Mouse (Mus musculus) layer of hippocampus, postnatal 10 days (tissue): Measurements from ENCODE around the gene Gm20388. TPM values are rescaled to one million over a fixed set of nuclear protein-coding genes. Genes with fewer than 3 reads are reported as not detected.

Source experiments
- DNase-seq, 2 experiments: peaks; one replicate each; pipeline ENCODE4 v3.0.0; 2021; ENCODE audit warnings: low spot score in 2 of 2
- long read RNA-seq: library from polyadenylated mRNA; stranded (forward); transcript quantifications from one replicate; pipeline ENCODE4 v2.0.0, GENCODE M21; 2023
- total RNA-seq, 2 experiments: library from RNA; stranded (reverse); gene quantifications; 2 replicates each; pipeline ENCODE4 v1.2.3; 2021

The Gm20388 gene
- not detected for total RNA-seq
- long read RNA-seq, partial matches to known transcripts, result 3 of 157 reads
- long read RNA-seq, other reads (novel, unspliced or antisense), result 154 of 157 reads

DNA sequence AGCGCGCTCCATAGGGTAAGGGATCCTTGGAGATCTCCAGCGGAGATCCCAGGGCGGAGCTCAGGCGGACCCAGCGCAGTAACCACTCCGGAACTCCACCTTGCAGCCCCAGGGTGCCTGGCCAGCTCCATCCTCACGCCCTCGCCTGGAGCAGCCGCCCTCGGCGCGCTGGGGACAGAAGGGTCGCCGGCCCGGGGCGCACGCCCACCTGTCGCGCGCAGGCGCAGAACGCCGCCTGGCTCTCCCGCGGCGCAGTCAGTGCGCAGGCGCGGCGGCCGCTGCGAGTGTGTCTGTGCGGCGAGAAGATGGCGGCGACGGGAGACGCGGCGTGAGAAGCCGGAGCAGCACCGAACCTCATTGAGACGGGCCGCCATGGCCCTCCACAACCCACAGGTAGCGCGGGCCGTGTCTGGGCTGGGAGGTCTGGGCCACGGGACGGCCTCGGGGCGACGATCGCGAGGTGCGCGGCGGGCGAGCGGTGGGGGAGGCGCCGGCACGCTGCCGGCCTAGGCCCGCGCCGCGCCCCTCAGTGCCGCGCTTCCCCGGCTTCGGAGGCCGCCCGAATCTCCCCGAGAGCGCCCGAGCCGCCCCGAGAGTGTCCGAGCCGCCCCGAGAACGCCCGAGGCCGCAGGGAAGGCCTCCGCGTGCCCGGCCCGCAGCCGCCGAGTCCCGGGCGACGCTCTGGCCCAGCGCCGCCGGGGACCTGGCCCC is at the start of gene Gm20388:
Gene Gm20388 (plus strand): TSS at position 295 of the 711 bp plus-strand sequence.
- peak; percentile 96 to 98 for DNase-seq

DNA sequence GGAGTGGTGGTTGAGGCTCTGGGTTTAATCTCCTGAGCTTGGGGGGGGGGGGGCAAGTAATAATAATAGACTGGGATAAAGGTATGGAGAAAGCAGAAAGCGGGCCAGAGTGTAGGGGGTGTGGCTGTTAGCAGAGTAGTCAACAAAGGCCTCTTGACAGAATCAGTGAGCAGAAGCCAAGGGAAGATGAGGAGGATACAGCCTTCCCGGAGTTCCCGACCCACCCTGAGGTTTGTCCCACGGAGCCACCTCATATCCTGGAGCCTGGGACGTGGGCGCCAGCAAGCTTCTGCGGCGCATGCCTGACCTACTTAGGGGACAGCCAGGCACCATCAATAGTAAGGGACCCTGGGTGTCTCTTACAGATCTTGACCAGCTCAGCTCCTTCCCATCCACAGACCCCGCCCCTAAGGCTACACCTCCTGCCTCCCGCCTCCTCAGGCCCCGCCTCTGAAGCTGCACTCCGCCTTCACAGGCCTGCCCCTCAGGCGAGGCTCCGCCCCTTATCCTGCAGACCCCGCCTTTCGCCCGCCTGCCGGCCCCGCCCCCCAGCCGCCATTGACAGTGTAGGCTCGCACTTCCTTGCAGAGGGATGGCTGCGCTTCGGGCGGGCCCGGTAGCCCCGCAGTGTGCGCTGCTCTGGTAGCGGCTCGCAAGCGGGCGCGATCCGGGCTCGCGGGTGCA is 48.8 kb upstream of the Gm20388 start, which contains the start of gene Klhl36:
Gene Klhl36 (plus strand): TSS at position 561 of the 684 bp plus-strand sequence.
- DNase-seq, result peak; percentile 96 to 98

DNA sequence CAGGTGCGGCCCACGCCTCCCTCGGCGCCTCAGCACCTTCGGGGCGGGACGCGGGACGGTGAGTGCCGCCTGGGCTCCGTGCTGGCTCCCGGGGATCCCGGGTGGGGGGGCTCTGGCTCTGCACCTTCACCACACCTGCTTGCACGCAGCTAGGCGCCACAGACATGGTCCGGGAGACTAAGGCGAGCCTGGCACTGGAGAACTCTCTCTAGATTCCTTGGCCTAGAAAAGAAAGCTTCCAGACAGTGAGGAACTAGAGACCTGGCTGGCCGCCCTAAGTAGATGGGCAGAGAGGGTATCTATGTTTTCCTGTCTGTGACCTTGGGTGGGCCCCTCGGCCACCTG is 48.3 kb upstream of the Gm20388 start:
- DNase-seq, result no peak

GRCm38 (mm10) chr8:119862749-119863148 is 47.9 kb upstream of the Gm20388 start:
- no peak for DNase-seq

DNA sequence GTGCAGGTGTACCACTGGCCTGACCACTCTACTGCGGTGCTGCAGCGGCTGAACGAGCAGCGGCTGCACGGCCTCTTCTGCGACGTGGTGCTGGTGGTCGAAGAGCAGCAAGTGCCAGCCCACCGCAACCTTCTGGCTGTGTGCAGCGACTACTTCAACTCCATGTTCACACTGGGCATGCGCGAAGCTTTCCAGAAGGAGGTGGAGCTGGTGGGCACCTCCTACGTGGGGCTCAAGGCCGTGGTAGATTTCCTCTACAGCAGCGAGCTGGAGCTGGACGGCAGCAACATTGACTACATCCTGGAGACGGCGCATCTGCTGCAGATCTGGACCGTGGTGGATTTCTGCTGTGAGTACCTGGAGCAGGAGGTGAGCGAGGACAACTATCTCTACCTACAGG is 41.0 kb upstream of the Gm20388 start:
- DNase-seq, result no peak

DNA sequence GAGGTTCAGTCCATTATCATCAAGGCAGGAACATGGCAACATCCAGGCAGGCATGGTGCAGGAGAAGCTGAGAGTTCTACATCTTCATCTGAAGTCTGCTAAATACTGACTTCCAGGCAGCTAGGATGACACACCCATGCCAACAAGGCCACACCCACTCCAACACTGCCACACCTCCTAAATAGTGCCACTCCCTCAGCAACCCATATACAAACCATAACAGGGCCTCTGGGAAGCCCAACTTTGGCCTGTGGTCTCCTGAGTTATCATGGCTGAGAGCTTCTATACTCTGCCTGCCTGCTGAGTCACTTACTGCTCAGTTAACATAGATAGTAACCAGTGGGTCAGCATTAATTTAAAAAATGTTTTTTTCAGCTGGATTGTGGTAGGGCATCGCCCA is 37.5 kb upstream of the Gm20388 start:
- no peak for DNase-seq

DNA sequence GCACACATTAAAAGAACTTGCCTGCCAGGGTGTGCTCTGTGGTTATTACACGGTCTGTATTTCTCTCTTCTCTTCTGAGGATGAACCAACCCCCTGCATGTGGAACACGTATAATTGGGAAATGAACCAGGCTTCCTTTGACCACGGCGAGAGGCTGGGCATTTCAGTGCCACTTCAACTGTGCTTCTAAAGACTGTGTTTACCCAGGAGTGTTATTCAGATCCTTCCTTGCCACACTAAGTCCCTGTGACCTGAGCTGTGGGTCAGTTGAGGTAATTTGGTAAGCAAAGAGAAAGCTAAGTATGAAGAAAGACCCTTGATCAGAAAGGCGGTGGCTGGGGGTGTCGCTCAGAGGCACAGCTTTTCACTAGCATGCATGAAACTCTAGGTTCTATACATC is 29.3 kb upstream of the Gm20388 start:
- no peak for DNase-seq

GRCm38 (mm10) chr8:119881917-119882316 is 28.7 kb upstream of the Gm20388 start:
- no peak for DNase-seq

DNA sequence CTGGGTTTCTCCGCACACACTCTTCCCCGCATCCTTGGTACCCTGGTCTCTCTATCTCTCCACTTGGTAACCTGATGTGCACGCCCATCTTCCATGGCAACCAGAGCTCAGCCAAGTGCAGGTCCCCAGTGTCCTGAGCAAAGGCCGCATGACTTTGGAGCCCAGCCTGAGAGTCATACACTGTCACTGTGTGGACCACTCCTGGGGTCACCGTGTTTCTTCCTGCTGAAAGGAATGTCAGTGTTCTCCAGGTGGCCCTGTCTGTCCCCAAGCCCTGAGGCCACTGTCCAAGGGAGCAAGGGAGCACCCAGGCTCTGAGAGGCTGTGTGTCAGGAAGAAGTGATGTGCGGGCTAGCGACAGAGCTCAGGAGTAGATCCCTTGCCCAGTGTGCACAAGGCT is 27.4 kb upstream of the Gm20388 start:
- no peak for DNase-seq

- peak; percentile 10 to 27 for DNase-seq
These were observed 25.0 kb upstream of the Gm20388 start for GRCm38 (mm10) chr8:119885612-119886011.

- DNase-seq, result peak; percentile 32 to 42
These were observed 23.5 kb upstream of the Gm20388 start for GRCm38 (mm10) chr8:119887130-119887529.

DNA sequence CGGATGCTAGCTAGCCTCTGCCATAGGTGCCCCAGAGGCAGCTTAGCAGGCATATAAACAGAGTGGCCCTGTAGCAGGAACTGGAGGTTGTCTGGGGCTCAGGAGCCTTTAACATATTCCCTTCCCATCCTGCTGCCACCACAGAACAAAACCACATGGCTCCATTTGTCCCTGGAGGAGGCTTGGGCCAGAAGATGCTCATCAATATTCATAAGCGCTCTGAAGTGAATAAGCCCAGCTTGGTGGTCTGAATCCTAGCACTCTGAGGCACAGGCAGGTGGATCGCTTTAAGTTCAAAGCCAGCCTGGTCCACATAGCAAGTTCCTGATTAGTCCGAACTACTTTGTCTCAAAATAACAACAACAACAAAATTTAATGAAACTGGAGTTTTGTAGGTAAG is 22.6 kb upstream of the Gm20388 start:
- no peak for DNase-seq

- DNase-seq, result no peak
These were observed 13.6 kb upstream of the Gm20388 start for GRCm38 (mm10) chr8:119897069-119897468.

DNA sequence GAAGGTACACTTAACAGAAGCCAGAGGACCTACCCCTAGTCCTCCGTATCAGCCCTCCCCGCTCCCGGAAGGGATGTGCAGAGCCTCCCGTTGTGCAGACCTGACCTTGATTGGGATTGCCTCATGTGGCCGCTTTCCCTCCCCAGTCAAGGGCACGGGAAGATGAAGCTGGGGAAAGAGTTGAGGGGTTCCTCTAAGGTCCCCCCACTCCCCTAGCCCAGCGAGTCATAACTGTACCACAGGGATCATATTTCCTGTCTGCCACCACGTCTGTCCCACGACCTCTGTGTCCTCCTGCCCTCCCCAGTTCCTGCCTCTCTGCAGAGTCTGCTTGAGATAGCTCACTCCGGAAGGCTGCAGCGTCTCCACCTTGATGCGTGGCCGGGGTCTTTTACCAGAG is 12.7 kb upstream of the Gm20388 start:
- no peak for DNase-seq

DNA sequence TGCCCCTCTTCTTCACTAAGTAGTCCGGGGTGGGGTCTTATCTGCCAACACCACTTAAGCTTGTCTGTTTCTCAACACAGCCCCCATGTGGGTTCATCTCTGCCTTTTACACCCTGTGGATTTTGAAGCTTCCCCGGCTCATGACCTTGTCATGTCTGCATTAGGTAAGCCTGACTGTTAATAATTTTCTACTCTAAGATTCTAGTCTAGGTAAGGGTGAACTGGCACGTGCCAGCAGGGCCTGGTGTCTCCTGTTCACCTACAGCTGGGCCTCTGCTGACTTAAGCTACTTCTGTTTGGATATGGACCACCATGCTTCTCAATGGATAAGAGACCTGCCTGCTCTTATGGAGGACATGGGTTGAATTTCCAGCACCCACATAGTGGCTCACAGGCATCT is 9.3 kb upstream of the Gm20388 start:
- DNase-seq, result no peak

DNA sequence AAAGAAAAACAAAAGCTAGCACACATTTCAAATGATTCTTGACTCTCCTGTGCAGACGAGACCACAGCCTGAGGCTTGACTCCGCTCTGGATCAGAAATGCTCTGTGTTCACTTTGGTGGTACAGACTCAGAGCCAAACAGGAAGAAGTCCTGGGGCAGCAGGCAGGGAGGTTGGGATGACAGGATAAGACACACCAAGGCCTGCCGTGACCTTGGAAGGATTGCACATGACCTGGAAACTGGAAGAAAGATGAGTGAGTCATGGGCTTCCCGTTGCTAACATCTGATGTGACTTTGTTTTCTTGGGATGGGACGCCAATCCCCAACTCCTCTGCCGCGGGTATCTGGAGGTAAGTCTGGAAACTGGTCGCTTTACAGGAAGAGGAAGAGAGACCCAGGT is 8.7 kb upstream of the Gm20388 start:
- no peak for DNase-seq

DNA sequence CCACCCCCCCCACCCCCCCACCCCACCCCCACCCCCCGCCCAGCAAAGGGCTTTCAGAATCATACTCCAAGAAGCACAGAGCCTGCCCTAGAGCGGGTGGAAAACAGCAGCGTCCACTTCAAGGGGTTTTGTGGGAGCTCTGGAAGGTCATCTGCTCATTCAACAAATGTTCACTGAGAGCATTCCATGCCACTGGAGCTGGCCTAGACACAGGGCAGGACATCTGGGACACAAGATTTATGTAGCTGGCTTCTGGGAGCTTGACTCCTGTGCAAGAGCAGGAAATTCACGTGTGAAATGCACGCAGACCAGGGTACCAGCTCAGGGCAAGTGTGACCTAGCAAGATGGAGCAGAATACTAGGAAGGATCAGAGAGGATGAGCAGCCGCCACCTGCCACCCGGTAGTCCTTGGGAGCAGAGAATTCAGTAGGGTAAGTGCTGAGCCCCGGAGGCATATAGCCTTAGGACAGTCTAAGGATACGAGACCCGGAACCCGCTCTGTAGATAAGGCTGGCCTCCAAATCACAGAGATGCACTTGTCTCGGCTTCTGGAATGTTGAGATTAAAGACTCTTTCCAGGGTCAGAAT is 6.2 kb upstream of the Gm20388 start:
- DNase-seq, result no peak

DNA sequence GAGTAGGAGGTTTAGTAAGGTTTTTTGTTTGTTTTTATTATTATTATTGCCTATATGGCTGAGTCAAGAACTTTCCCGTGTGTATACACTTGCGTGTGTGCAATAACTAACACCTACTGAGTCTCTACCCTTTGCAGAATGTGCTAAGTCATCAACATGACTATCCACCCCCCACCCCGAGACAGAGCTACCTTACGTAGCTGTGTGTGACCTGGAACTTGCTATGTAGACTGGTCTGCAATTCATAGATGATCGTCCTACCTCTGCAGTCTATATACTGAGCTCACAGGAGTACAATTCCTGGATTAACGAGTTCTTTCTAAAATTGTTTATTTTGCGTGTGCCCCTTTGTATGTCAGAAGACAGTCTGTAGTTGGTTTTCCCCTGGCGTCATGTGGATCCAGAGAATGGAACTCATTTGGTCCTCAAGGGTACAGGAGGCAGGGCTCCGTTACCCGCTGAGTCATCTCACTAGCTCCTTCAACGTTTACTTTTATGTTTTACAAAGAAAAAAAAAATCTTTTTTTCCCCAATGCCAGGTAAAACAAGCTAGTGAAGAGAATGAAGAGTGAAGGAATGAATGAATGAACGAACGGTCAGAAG is 596 bp upstream of the Gm20388 start, which contains the start of gene Usp10:
Gene Usp10 (plus strand): TSS at position 417 of the 603 bp plus-strand sequence.
- no peak for DNase-seq

GRCm38 (mm10) chr8:119911258-119911962 is 769 bp downstream of the Gm20388 start:
- DNase-seq, result no peak

DNA sequence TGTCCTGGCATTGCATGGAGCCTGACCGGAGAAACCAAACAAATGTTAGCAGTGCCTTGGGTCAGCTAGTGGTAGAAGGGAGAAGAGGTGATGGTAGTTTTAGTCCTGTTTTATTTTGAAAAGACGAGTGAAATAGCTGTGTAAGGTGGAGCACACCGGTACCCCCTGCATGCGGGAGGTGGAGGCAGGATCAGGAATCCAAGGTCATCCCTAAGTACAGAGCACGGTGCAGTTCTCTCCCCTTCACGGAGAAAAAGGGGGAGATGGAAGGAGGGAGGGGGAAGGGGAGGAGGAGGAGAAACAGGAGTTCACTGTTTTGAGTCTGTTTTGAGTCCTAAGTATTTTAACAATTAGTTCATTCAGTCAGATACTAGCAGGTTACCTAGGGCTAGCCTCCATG is 2.0 kb downstream of the Gm20388 start:
- DNase-seq, result no peak

GRCm38 (mm10) chr8:119913181-119913580 is 2.5 kb downstream of the Gm20388 start:
- DNase-seq, result no peak
